Mouse (Mus musculus) left cerebral cortex, postnatal 4 days (tissue): ENCODE data around the gene Ube2s. TPM values are rescaled to one million over a fixed set of nuclear protein-coding genes. Genes with fewer than 3 reads are reported as not detected.

ENCODE experiments used
- total RNA-seq, 2 experiments: library from RNA; stranded (reverse); gene quantifications; 2 replicates each; pipeline ENCODE4 v1.2.3; 2021

The Ube2s gene
- total RNA-seq, 2 experiments from 2014 or later: 176 to 203 TPM

Other genes starting within 250 kb of the Ube2s start
- gene Ptprh, start 208.5 kb downstream of the Ube2s start, total RNA-seq: 1 to 10 TPM; 1.7 to 2.1 TPM
- gene Tmem86b, start 181.2 kb downstream of the Ube2s start, total RNA-seq: 10 to 100 TPM; 12.5 to 14.8 TPM
- 10 to 100 TPM; 87.9 to 89.1 TPM for gene Ppp6r1, start 153.6 kb downstream of the Ube2s start, total RNA-seq
- 100 to 1,000 TPM in 1 of 2 experiments, 10 to 100 TPM in 1; 99.7 to 111 TPM for gene Hspbp1, start 127.5 kb downstream of the Ube2s start, total RNA-seq
- 100 to 1,000 TPM; 258 to 262 TPM for gene Brsk1, start 122.0 kb downstream of the Ube2s start, total RNA-seq
- gene Tmem150b, start 87.3 kb downstream of the Ube2s start, total RNA-seq: not detected
- 10 to 100 TPM; 53.2 to 58.9 TPM for gene Kmt5c, start 72.5 kb downstream of the Ube2s start, total RNA-seq
- gene Cox6b2, start 59.5 kb downstream of the Ube2s start, total RNA-seq: 1 to 10 TPM; 7.3 to 8.8 TPM
- gene Fam71e2, start 41.3 kb downstream of the Ube2s start, total RNA-seq: not detected
- 1 to 10 TPM in 1 of 2 experiments, under 1 TPM in 1; 0.82 to 1.2 TPM for gene Il11, start 29.7 kb downstream of the Ube2s start, total RNA-seq
- not detected for gene Tmem190, start 29.7 kb downstream of the Ube2s start, total RNA-seq
- gene Tmem238, start 22.9 kb downstream of the Ube2s start, total RNA-seq: 1 to 10 TPM; 5.5 to 6.0 TPM
- 100 to 1,000 TPM; 603 to 645 TPM for gene Rpl28, start 19.7 kb downstream of the Ube2s start, total RNA-seq
- 100 to 1,000 TPM; 112 to 126 TPM for gene Shisa7, start 32.1 kb upstream of the Ube2s start, total RNA-seq
- gene Isoc2b, start 57.7 kb upstream of the Ube2s start, total RNA-seq: 1 to 10 TPM; 1.2 to 1.9 TPM
- gene Isoc2a, start 64.6 kb upstream of the Ube2s start, total RNA-seq: 1 to 10 TPM; 6.2 to 6.5 TPM
- under 1 TPM; 0.50 to 0.74 TPM for gene Gm36210, start 93.9 kb upstream of the Ube2s start, total RNA-seq
- 10 to 100 TPM; 21.1 to 21.4 TPM for gene Zfp628, start 102.6 kb upstream of the Ube2s start, total RNA-seq
- 10 to 100 TPM; 50.8 to 51.5 TPM for gene Nat14, start 109.4 kb upstream of the Ube2s start, total RNA-seq
- gene Ssc5d, start 113.2 kb upstream of the Ube2s start, total RNA-seq: 1 to 10 TPM; 3.1 to 3.6 TPM
- not detected for gene Sbk2, start 151.8 kb upstream of the Ube2s start, total RNA-seq
- gene Sbk3, start 158.6 kb upstream of the Ube2s start, total RNA-seq: 1 to 10 TPM; 1.4 to 1.5 TPM
- gene Zfp579, start 183.6 kb upstream of the Ube2s start, total RNA-seq: 10 to 100 TPM; 58.7 to 61.7 TPM
- gene Zfp524, start 201.8 kb upstream of the Ube2s start, total RNA-seq: 1 to 10 TPM; 3.9 to 5.0 TPM
- 10 to 100 TPM; 28.0 to 31.4 TPM for gene Fiz1, start 202.1 kb upstream of the Ube2s start, total RNA-seq
- gene Gm44973, start 202.9 kb upstream of the Ube2s start, total RNA-seq: not detected
- 10 to 100 TPM; 43.8 to 45.9 TPM for gene Zfp865, start 207.8 kb upstream of the Ube2s start, total RNA-seq
- gene Ccdc106, start 208.0 kb upstream of the Ube2s start, total RNA-seq: 10 to 100 TPM; 50.4 to 61.6 TPM
- not detected for gene 4632433K11Rik, start 221.5 kb upstream of the Ube2s start, total RNA-seq
- gene Zfp784, start 225.9 kb upstream of the Ube2s start, total RNA-seq: 1 to 10 TPM; 5.2 to 5.6 TPM
- 10 to 100 TPM; 65.0 to 65.4 TPM for gene Zfp580, start 238.9 kb upstream of the Ube2s start, total RNA-seq
- gene U2af2, start 249.6 kb upstream of the Ube2s start, total RNA-seq: 100 to 1,000 TPM; 222 to 229 TPM